Mouse (Mus musculus) CH12.LX (cell line): ENCODE results near the gene Unc80. TPM values are rescaled to one million over a fixed set of nuclear protein-coding genes. Genes with fewer than 3 reads are reported as not detected.
A peak's percentile ranks its signal among the peaks of the same experiment; 100 is the strongest.
"Not testable (repeated sequence)": the region's sequence is repeated elsewhere in the genome, so short reads cannot be mapped to it uniquely, and the experiment has no call there.

Experiments
- DNase-seq: peaks from one replicate; pipeline ENCODE4 v3.0.0-alpha.2; 2013; ENCODE audit errors: extremely low read depth
- H3K27ac ChIP-seq: 2 replicates; pipeline ENCODE4 v1.5.1; 2012; ENCODE audit warnings: low read depth, mild to moderate bottlenecking, control low read depth, moderate library complexity; ENCODE audit not compliant: insufficient read depth
- H3K27me3 ChIP-seq: replicated peaks from 2 replicates; pipeline ENCODE3; 2012; ENCODE audit warnings: inconsistent platforms
- H3K36me3 ChIP-seq, 2 experiments: replicated peaks in 1 of 2; 2 replicates each; pipeline versions ENCODE3 to v1.6.1; 2012; ENCODE audit warnings: inconsistent platforms in 1 of 2, low read length in 1 of 2, mild to moderate bottlenecking in 1 of 2, mixed read lengths in 1 of 2, moderate library complexity in 1 of 2; ENCODE audit not compliant: control insufficient read depth in 1 of 2, insufficient read depth in 1 of 2
- H3K4me1 ChIP-seq, 2 experiments: 2 replicates each; pipeline ENCODE4 v1.6.1; 2012; ENCODE audit warnings: inconsistent platforms in 1 of 2, moderate library complexity in 1 of 2; ENCODE audit not compliant: insufficient read depth in 2 of 2, control insufficient read depth in 1 of 2
- H3K4me2 ChIP-seq: 2 replicates; pipeline ENCODE4 v1.6.1; 2012; ENCODE audit warnings: low read depth, mild to moderate bottlenecking, control low read depth; ENCODE audit not compliant: poor library complexity, insufficient read depth, severe bottlenecking
- H3K4me3 ChIP-seq, 3 experiments: fragments of 150-350 bp in 1 of 3; sonication (generic) in 1 of 3; replicated peaks in 1 of 3; 2 replicates each; pipeline versions ENCODE3 to v1.5.1; 2011 to 2012; ENCODE audit warnings: low read depth in 2 of 3, low read length in 2 of 3, mild to moderate bottlenecking in 2 of 3, moderate library complexity in 2 of 3, control low read depth in 1 of 3, improper control_type of control experiment in 1 of 3, inconsistent platforms in 1 of 3, mixed read lengths in 1 of 3; ENCODE audit not compliant: poor library complexity in 1 of 3
- H3K79me2 ChIP-seq: replicated peaks from 2 replicates; pipeline ENCODE4 v1.6.1; 2012; ENCODE audit warnings: mild to moderate bottlenecking, moderate library complexity; ENCODE audit not compliant: control insufficient read depth, poor library complexity, insufficient read depth, severe bottlenecking; ENCODE audit errors: extremely low read depth
- H3K9ac ChIP-seq: 2 replicates; pipeline ENCODE4 v1.6.1; 2012; ENCODE audit warnings: low read depth, mild to moderate bottlenecking, control low read depth, moderate library complexity; ENCODE audit not compliant: insufficient read depth
- H3K9me3 ChIP-seq: replicated peaks from 2 replicates; pipeline ENCODE3; 2012; ENCODE audit warnings: low read length, inconsistent platforms, mixed read lengths
- CHD2 ChIP-seq: IDR thresholded peaks from 2 replicates; pipeline ENCODE4 v1.6.1; 2011; ENCODE audit warnings: low read length, improper control_type of control experiment
- KAT2A ChIP-seq: IDR thresholded peaks from 2 replicates; pipeline ENCODE4 v1.6.1; 2012; ENCODE audit warnings: low read length, improper control_type of control experiment, inconsistent platforms; ENCODE audit not compliant: insufficient replicate concordance
- NELFE ChIP-seq: IDR thresholded peaks from 2 replicates; pipeline ENCODE4 v1.6.1; 2011; ENCODE audit warnings: low read depth, low read length, improper control_type of control experiment
- TBP ChIP-seq: conservative IDR thresholded peaks from 2 replicates; pipeline ENCODE4 v1.6.1; 2011; ENCODE audit warnings: low read depth, low read length, improper control_type of control experiment
- TCF12 ChIP-seq: IDR thresholded peaks from 2 replicates; pipeline ENCODE4 v1.6.1; 2014; ENCODE audit warnings: low read depth, mild to moderate bottlenecking, inconsistent platforms, low read length, improper control_type of control experiment
- ZC3H11A ChIP-seq: IDR thresholded peaks from 2 replicates; pipeline ENCODE4 v1.6.1; 2012; ENCODE audit warnings: low read depth, mild to moderate bottlenecking, inconsistent platforms, low read length, improper control_type of control experiment
- dilution Hi-C: fragments of 300-500 bp; cut with MboI; formaldehyde crosslinking; loops from 2 replicates; pipeline ENCODE4 v1.14.3; 2020; ENCODE audit warnings: low sequenced_read_pairs; ENCODE audit not compliant: extremely low pct_unique_long_range_greater_than_20kb, extremely low pct_ligation_motif_present
- in situ Hi-C: fragments of 300-500 bp; cut with MboI; formaldehyde crosslinking; loops from 3 replicates; pipeline ENCODE4 v1.14.3; 2019; ENCODE audit warnings: low sequenced_read_pairs, low pct_ligation_motif_present, low pct_unique_long_range_greater_than_20kb, mixed read lengths
- polyA plus RNA-seq: library from polyadenylated mRNA; unstranded; fragments of >175 nt; gene quantifications from 2 replicates; pipeline ENCODE4 v1.2.1, GENCODE M21; 2012; ENCODE audit warnings: low read depth; ENCODE audit not compliant: insufficient read length
- total RNA-seq, 2 experiments: library from RNA; depleted of rRNA; stranded (reverse); fragments of 300-350 nt in 1 of 2; fragments of >200 nt in 1 of 2; gene quantifications; 2 replicates each; pipeline ENCODE4 v1.2.3; 2012 to 2014

Unc80 gene
- total and polyA plus RNA-seq, 3 experiments, result 0.04 to 0.11 (median 0.04) TPM

DNA sequence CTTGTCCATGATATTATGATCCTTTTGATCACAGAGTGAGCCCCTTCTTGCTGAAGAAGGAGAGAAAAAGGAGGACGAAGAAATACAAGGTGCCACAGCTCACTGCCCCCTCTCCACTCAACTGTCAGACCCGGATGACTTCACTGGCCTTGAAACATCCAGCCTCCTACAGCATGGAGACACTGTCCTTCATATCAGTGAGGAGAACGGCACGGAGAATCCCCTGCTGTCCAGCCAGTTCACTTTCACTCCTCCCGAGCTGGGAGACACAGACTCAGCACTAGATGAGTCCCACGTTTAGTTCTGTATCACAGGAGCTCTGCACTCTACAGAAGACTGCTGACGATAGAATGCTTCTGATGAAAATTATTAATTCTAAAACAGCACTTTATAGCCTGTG, 227.1 kb downstream of the Unc80 start:
- in situ Hi-C loops, result no loop called here
- no peaks in the 10 kb centered on the region for H3K36me3 ChIP-seq
- no peak for DNase-seq
- H3K9ac ChIP-seq, result no peak overlapping the region
- no peak overlapping the region for H3K27ac ChIP-seq
- H3K27me3 ChIP-seq, result no peaks in the 10 kb centered on the region
- peaks cover 2 to 6% of the 10 kb centered on the region in 2 experiments; a peak in 2 of 4 replicates for H3K4me1 ChIP-seq
- H3K4me2 ChIP-seq, result no peak overlapping the region
- TF ChIP-seq KAT2A (no peak), TCF12 (no peak), NELFE (no peak), CHD2 (no peak)
- dilution Hi-C loops, result no loop called here
- no peaks in the 10 kb centered on the region for H3K9me3 ChIP-seq
- H3K4me3 ChIP-seq, result no peak overlapping the region
- no peaks in the 10 kb centered on the region for H3K79me2 ChIP-seq

DNA sequence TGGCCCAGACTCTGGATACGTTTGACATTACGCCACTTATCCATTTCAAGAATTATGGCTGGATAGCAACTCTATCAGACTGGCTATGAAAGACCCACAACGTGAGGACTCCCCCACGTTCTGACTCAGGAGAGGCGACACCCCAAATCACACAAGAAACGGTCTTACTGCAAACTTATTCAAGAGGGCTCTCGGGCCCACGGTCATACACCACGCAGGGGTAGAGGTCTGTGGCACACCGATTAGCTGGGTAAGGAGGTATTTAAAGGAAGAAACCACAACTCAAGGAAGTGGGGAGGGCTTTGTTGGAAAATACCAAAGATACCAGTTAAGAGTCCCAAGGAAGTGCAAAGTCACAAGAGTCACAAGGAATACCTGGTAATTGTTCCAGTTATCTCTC, 231.5 kb downstream of the Unc80 start:
- dilution Hi-C loops, H3K27ac ChIP-seq, H3K9me3 ChIP-seq, DNase-seq, H3K4me3 ChIP-seq, H3K4me2 ChIP-seq, H3K27me3 ChIP-seq, in situ Hi-C loops, H3K9ac ChIP-seq: not testable (repeated sequence)
- Histone ChIP-seq H3K36me3 (peaks cover 0 to 15% of the 10 kb centered on the region in 2 experiments), H3K79me2 (peaks cover 33% of the 10 kb centered on the region), H3K4me1 (peaks cover 2 to 26% of the 10 kb centered on the region in 2 experiments; a peak in 2 of 4 replicates)

GRCm38 (mm10) chr1:66700149-66700692, 232.1 kb downstream of the Unc80 start:
- no peak for DNase-seq

More at GRCm38 (mm10) chr1:66700149-66700692, 232.1 kb downstream of the Unc80 start:
- no peak overlapping the region for H3K27ac ChIP-seq
- H3K79me2 ChIP-seq, result peaks cover 35% of the 10 kb centered on the region
- H3K9me3 ChIP-seq, result no peaks in the 10 kb centered on the region
- in situ Hi-C loops (no loop called here), dilution Hi-C loops (no loop called here)
- peaks cover 0 to 19% of the 10 kb centered on the region in 2 experiments for H3K36me3 ChIP-seq
- peak overlapping the region in 2 of 3 experiments; percentile 34 to 83 for H3K4me3 ChIP-seq
- no peak for TF ChIP-seq ZC3H11A
- no peak for TF ChIP-seq TBP
- no peaks in the 10 kb centered on the region for H3K27me3 ChIP-seq
- peak overlapping the region; percentile 41; the same call in 1 of the 2 replicates for H3K4me2 ChIP-seq
- peaks cover 2 to 26% of the 10 kb centered on the region in 2 experiments; a peak in 2 of 4 replicates for H3K4me1 ChIP-seq
- no peak overlapping the region for H3K9ac ChIP-seq
